8 mouse cellular contexts compared by ENCODE assay signal in the genomic region with DNA sequence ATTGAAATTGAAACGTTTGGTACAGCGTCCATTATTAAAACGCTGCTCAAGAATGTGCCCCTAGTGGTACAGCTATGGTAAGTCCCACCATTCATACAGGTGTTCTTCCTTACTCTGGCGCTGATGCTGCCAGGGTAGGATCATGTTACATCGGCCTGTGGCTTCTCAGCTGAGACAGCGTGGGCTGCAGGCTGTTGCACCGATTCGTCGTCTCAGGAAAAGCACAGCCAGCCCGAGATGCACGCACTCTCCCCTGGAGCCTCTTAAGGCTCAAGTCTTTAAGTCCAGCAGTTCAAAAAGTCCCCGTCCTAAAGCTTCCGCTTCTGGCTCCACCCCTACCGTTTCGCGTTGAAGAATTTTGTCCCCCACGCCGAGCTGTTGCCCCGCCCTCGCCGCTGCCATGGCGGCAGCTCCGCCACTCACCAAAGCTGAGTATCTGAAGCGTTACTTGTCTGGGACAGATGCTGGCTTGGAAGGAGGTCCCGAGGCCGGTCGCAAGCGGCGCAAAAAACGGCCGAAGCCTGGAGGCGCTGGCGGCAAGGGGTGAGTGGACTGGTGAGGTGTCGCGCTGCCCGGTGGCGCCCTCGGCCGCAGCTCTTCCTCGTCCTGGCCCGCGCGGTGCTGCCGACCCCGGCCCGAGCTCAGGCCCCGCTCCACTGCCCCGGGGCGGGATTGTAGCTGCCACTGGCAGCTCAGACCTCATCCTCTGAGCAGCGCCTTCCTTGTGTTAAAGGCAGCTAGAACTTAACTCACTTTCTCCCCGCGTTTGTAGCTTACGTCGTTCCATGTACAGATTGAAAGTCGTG. TPM values are rescaled to one million over a fixed set of nuclear protein-coding genes. Genes with fewer than 3 reads are reported as not detected.
DNase-seq lines count a peak whose midpoint lies in the region; ATAC-seq and TF ChIP-seq lines count a peak whose summit lies in the region.

A gene (plus strand): TSS at position 378 of the 806 bp plus-strand sequence.

- DNase-seq in 416B (ENCODE audit: low read depth): peak; percentile 94
- peak; percentile 95 for DNase-seq in heart, adult 8-10 months (ENCODE audit: low spot score)
- peak; percentile 92 for DNase-seq in kidney, adult 9 months
- DNase-seq in limb, embryonic 14.5 days (ENCODE audit: low spot score): peak; percentile 92
- peak; percentile 94 for DNase-seq in midbrain, postnatal 0 days (ENCODE audit: low spot score)
- DNase-seq in spleen, postnatal 14 days (ENCODE audit: low spot score in 2 of 2): peak; percentile 96 to 98

- H3K27me3 ChIP-seq in embryonic facial prominence, embryonic 15.5 days: no peaks in the 10 kb centered on the region
- H3K27me3 ChIP-seq in limb, embryonic 14.5 days (ENCODE audit: control insufficient read depth, insufficient read depth, low read length): no peaks in the 10 kb centered on the region
- no peaks in the 10 kb centered on the region for H3K27me3 ChIP-seq in midbrain, postnatal 0 days (ENCODE audit: insufficient read depth, low read length)

- peak within 1 kb of the TSS; percentile 53 for H3K4me2 ChIP-seq in embryonic facial prominence, embryonic 15.5 days (replicated peaks)
- H3K4me2 ChIP-seq in limb, embryonic 14.5 days (replicated peaks; ENCODE audit: low read depth, low read length, severe bottlenecking): peak within 1 kb of the TSS; percentile 53
- peak within 1 kb of the TSS; percentile 51 for H3K4me2 ChIP-seq in midbrain, postnatal 0 days (ENCODE audit: low read depth, low read length, poor library complexity, severe bottlenecking)

- ATAC-seq in embryonic facial prominence, embryonic 15.5 days (ENCODE audit: insufficient number of reproducible peaks, low FRiP score, low TSS enrichment, low read depth): peak; percentile 89
- peak; percentile 94 for ATAC-seq in limb, embryonic 14.5 days (ENCODE audit: low FRiP score, low read depth)
- peak; percentile 92 for ATAC-seq in midbrain, postnatal 0 days (ENCODE audit: low FRiP score)

- peak within 1 kb of the TSS; percentile 99 for H3K4me3 ChIP-seq in bone marrow, adult 2 months (replicated peaks; ENCODE audit: control insufficient read depth, low read depth, low read length)
- peak within 1 kb of the TSS; percentile 75 for H3K4me3 ChIP-seq in embryonic facial prominence, embryonic 15.5 days (replicated peaks)
- H3K4me3 ChIP-seq in limb, embryonic 14.5 days (replicated peaks; ENCODE audit: low read length): peak within 1 kb of the TSS; percentile 71
- H3K4me3 ChIP-seq in midbrain, postnatal 0 days (ENCODE audit: low read depth, low read length): peak within 1 kb of the TSS; percentile 85

- under 1% methylated on average over 55 of the region's 55 CpGs for WGBS in bone marrow, adult 2 months
- under 1% methylated on average over 55 of the region's 55 CpGs for WGBS in embryonic facial prominence, embryonic 15.5 days
- WGBS in limb, embryonic 14.5 days: under 1% methylated on average over 51 of the region's 55 CpGs
- under 1% methylated on average over 52 of the region's 55 CpGs for WGBS in midbrain, postnatal 0 days

- peak; percentile 85; the same call in 1 of the 2 replicates for TF ChIP-seq POLR2A in bone marrow, adult 2 months (IDR thresholded peaks at IDR 0.05; ENCODE audit: borderline replicate concordance, control insufficient read depth, low read depth, low read length)
- TF ChIP-seq POLR2A in limb, embryonic 14.5 days (IDR thresholded peaks at IDR 0.05; ENCODE audit: borderline replicate concordance, extremely low read depth, insufficient read depth, insufficient read length): peak; percentile 87; the same call in 1 of the 2 replicates

- peak; percentile 29 for TF ChIP-seq CTCF in bone marrow, adult 2 months (IDR thresholded peaks at IDR 0.05; ENCODE audit: control insufficient read depth, insufficient read depth, low read length)
- peak; percentile 84 for TF ChIP-seq CTCF in midbrain, postnatal 0 days (IDR thresholded peaks at IDR 0.05)

- peak within 1 kb of the TSS; percentile 76 for H3K27ac ChIP-seq in bone marrow, adult 2 months (ENCODE audit: control insufficient read depth, insufficient read depth, low read depth, low read length, poor library complexity)
- H3K27ac ChIP-seq in embryonic facial prominence, embryonic 15.5 days (replicated peaks): peak within 1 kb of the TSS; percentile 85
- peak within 1 kb of the TSS; percentile 68 for H3K27ac ChIP-seq in limb, embryonic 14.5 days (replicated peaks; ENCODE audit: low read depth, low read length)
- H3K27ac ChIP-seq in midbrain, postnatal 0 days (ENCODE audit: low read depth, low read length): peak within 1 kb of the TSS; percentile 76

- H3K36me3 ChIP-seq in embryonic facial prominence, embryonic 15.5 days: peaks cover 50% of the 10 kb centered on the region
- H3K36me3 ChIP-seq in limb, embryonic 14.5 days (ENCODE audit: control insufficient read depth, insufficient read depth, low read length): peaks cover 52% of the 10 kb centered on the region
- peaks cover 45% of the 10 kb centered on the region for H3K36me3 ChIP-seq in midbrain, postnatal 0 days (ENCODE audit: insufficient read depth, low read length)

- no peaks in the 10 kb centered on the region; the same call in 1 of the 2 replicates for H3K4me1 ChIP-seq in bone marrow, adult 2 months (ENCODE audit: control insufficient read depth, insufficient read depth, low read length)
- H3K4me1 ChIP-seq in embryonic facial prominence, embryonic 15.5 days: peaks cover 18% of the 10 kb centered on the region
- H3K4me1 ChIP-seq in limb, embryonic 14.5 days (ENCODE audit: control insufficient read depth, insufficient read depth, low read length): peaks cover 6% of the 10 kb centered on the region
- 0 out of 2 replicates have a peak, but pooled peaks cover 6% of the 10 kb centered on the region for H3K4me1 ChIP-seq in midbrain, postnatal 0 days (ENCODE audit: insufficient read depth, low read length)

- H3K9ac ChIP-seq in embryonic facial prominence, embryonic 15.5 days: peak within 1 kb of the TSS; percentile 77
- H3K9ac ChIP-seq in limb, embryonic 14.5 days (ENCODE audit: low read depth, low read length, severe bottlenecking): peak within 1 kb of the TSS; percentile 84
- H3K9ac ChIP-seq in midbrain, postnatal 0 days (replicated peaks; ENCODE audit: low read length, poor library complexity, severe bottlenecking): peak within 1 kb of the TSS; percentile 77

- no peaks in the 10 kb centered on the region for H3K9me3 ChIP-seq in embryonic facial prominence, embryonic 15.5 days (replicated peaks)
- no peaks in the 10 kb centered on the region for H3K9me3 ChIP-seq in limb, embryonic 14.5 days (ENCODE audit: control insufficient read depth, low read length)
- no peaks in the 10 kb centered on the region for H3K9me3 ChIP-seq in midbrain, postnatal 0 days (ENCODE audit: low read length)

RNA-seq across cellular contexts. Expression of the gene that starts here (rescaled TPM):
- 13.4 and 15.3 TPM in 2 replicates for polyA plus RNA-seq in bone marrow, adult 2 months (2011; ENCODE audit: insufficient read depth, insufficient read length, low replicate concordance, missing spikeins)
- 23.0 and 24.6 TPM in 2 replicates for polyA plus RNA-seq in embryonic facial prominence, embryonic 15.5 days (2015; fragmentation: Nextera tagmentation; extraction: Ambion mirVana)
- 1 to 10 TPM; 6.6 to 9.0 (median 8.6) TPM for total RNA-seq in heart, adult 8-10 months (2022)
- polyA plus RNA-seq in limb, embryonic 14.5 days (2012; rRNA removed): 23.1 and 23.4 TPM in 2 replicates
- 19.2 and 23.7 TPM in 2 replicates for polyA plus RNA-seq in limb, embryonic 14.5 days (2014; fragmentation: Nextera tagmentation; extraction: Ambion mirVana)
- 15.0 and 15.7 TPM in 2 replicates for total RNA-seq in midbrain, postnatal 0 days (2014; rRNA removed)
- 11.8 and 12.3 TPM in 2 replicates for polyA plus RNA-seq in midbrain, postnatal 0 days (2015; fragmentation: Nextera tagmentation; extraction: Ambion mirVana)

Comparison
In these comparisons a context has a peak if more than half of its experiments do, and no peak if none do; other contexts are left out.
1. Peak in every context shown above with its lines: DNase-seq, ATAC-seq, H3K4me3 ChIP-seq and H3K27ac ChIP-seq.